16 mouse cellular contexts compared by ENCODE assay signal in the genomic region with DNA sequence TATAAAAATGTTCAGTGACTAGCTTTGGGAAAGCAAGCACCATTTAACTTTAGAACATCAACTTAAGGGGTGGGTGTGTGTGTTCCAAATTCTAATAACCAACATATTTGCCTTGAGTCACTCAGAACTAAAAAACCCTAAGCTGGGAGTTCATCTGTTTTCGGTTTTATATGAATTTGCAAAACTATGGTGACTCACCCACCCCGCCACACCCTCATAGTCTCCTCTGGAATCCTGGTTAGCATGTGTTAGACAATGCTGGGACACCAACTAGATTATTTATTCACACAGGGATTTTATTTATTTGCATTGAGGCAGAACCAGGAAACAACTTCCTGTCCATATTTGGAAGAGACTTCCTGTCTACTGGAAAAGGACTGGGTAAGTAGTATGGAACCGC. TPM values are rescaled to one million over a fixed set of nuclear protein-coding genes. Genes with fewer than 3 reads are reported as not detected.
"Had no signal": no experiment of that assay in that cellular context is flagged by ENCODE, and none has a peak within 500 bp of the region (broad histone marks: within the 10 kb centered on the region; RNA-seq: fewer than 3 reads in every experiment).

No protein-coding gene starts in this region.

- DNase-seq: kidney, postnatal 36 days; lung, embryonic 14.5 days; lung, postnatal 10 days; lung, postnatal 4 days; midbrain, embryonic 14.5 days; retina, postnatal 1 day; right cerebral cortex, postnatal 4 days; thymus, adult 2 months; thymus, postnatal 25 days had no signal

- H3K27me3 ChIP-seq: limb, embryonic 13.5 days; liver, embryonic 15.5 days; neural tube, embryonic 13.5 days; stomach, embryonic 15.5 days had no signal

- H3K9ac ChIP-seq: limb, embryonic 13.5 days; liver, embryonic 15.5 days; lung, embryonic 14.5 days; neural tube, embryonic 13.5 days; stomach, embryonic 15.5 days had no signal

- H3K9me3 ChIP-seq: limb, embryonic 13.5 days; liver, embryonic 15.5 days; midbrain, embryonic 10.5 days; neural tube, embryonic 13.5 days; stomach, embryonic 15.5 days had no signal

- H3K4me2 ChIP-seq: limb, embryonic 13.5 days; liver, embryonic 11.5 days; liver, embryonic 15.5 days; lung, embryonic 14.5 days; neural tube, embryonic 13.5 days; stomach, embryonic 15.5 days had no signal

- H3K4me3 ChIP-seq: limb, embryonic 13.5 days; liver, embryonic 15.5 days; midbrain, embryonic 10.5 days; neural tube, embryonic 13.5 days; stomach, embryonic 15.5 days had no signal

- H3K36me3 ChIP-seq: limb, embryonic 13.5 days; liver, embryonic 15.5 days; midbrain, embryonic 10.5 days; neural tube, embryonic 13.5 days; stomach, embryonic 15.5 days had no signal

- H3K27ac ChIP-seq: kidney, postnatal 0 days; limb, embryonic 13.5 days; liver, embryonic 15.5 days; midbrain, embryonic 10.5 days; neural tube, embryonic 13.5 days; stomach, embryonic 15.5 days had no signal

- H3K4me1 ChIP-seq: liver, embryonic 15.5 days; midbrain, embryonic 10.5 days; neural tube, embryonic 13.5 days; stomach, embryonic 15.5 days had no signal

RNA-seq across cellular contexts. Expression of a gene that starts 50.2 kb away (rescaled TPM):
- polyA plus RNA-seq: liver, embryonic 15.5 days had no signal
